Mouse (Mus musculus): Measurements from ENCODE around the gene Ap3b1.

Ap3b1 gene

GRCm38 (mm10) chr13:94595701-94596361, 237.1 kb downstream of the Ap3b1 start:
- DNase-seq (ENCODE audit: low spot score) = no peak

GRCm38 (mm10) chr13:94596386-94597033, 237.8 kb downstream of the Ap3b1 start:
- DNase-seq (ENCODE audit: low spot score) = no peak

- DNase-seq (ENCODE audit: low spot score) = no peak
These were observed 241.0 kb downstream of the Ap3b1 start for GRCm38 (mm10) chr13:94599718-94600117.

GRCm38 (mm10) chr13:94607035-94607860, 248.5 kb downstream of the Ap3b1 start:
- no peak for DNase-seq (ENCODE audit: low spot score)

GRCm38 (mm10) chr13:94607861-94608223, 249.1 kb downstream of the Ap3b1 start:
- no peak for DNase-seq (ENCODE audit: low spot score)

- DNase-seq (ENCODE audit: low spot score) = no peak
These were observed 249.7 kb downstream of the Ap3b1 start for GRCm38 (mm10) chr13:94608420-94608831.

- no peak for DNase-seq (ENCODE audit: low spot score)
These were observed 250.2 kb downstream of the Ap3b1 start for GRCm38 (mm10) chr13:94608947-94609346.
